Mouse (Mus musculus): ENCODE measurements around the gene Tm2d1. TPM values are rescaled to one million over a fixed set of nuclear protein-coding genes. Genes with fewer than 3 reads are reported as not detected.
A peak's percentile ranks its signal among the peaks of the same experiment; 100 is the strongest.
"Not testable (repeated sequence)": the region's sequence is repeated elsewhere in the genome, so short reads cannot be mapped to it uniquely, and the experiment has no call there.

Tm2d1 gene
- polyA plus RNA-seq (2016; fragmentation: Nextera tagmentation; extraction: Ambion mirVana) = 80.7 and 98.6 TPM in 2 replicates

GRCm38 (mm10) chr4:98382716-98383424, at the start of gene Tm2d1:
TSS of gene Tm2d1 (minus strand) at chr4:98383306.
- under 1% methylated on average over 46 of the region's 46 CpGs for WGBS
- peak within 1 kb of the TSS; percentile 96 for H3K27ac ChIP-seq
- H3K36me3 ChIP-seq = peaks cover 15% of the 10 kb centered on the region
- no peaks in the 10 kb centered on the region for H3K9me3 ChIP-seq
- peaks cover 6% of the 10 kb centered on the region; the same call in 1 of the 2 replicates for H3K4me1 ChIP-seq
- no peaks in the 10 kb centered on the region for H3K27me3 ChIP-seq (ENCODE audit: insufficient read depth, poor library complexity, severe bottlenecking)
- H3K4me3 ChIP-seq = peak within 1 kb of the TSS; percentile 88
- DNase-seq (ENCODE audit: low spot score) = peak; percentile 92

GRCm38 (mm10) chr4:98428371-98428770, 45.3 kb upstream of the Tm2d1 start:
- DNase-seq (ENCODE audit: low spot score) = no peak

GRCm38 (mm10) chr4:98415150-98415549, 32.0 kb upstream of the Tm2d1 start:
- WGBS = 90% methylated on average over 8 of the region's 8 CpGs
- DNase-seq (ENCODE audit: low spot score); H3K27ac ChIP-seq; H3K4me3 ChIP-seq; H3K9me3 ChIP-seq; H3K27me3 ChIP-seq (ENCODE audit: insufficient read depth, poor library complexity, severe bottlenecking); H3K4me1 ChIP-seq: not testable (repeated sequence)
- peaks cover 21% of the 10 kb centered on the region for H3K36me3 ChIP-seq

More at GRCm38 (mm10) chr4:98428371-98428770, 45.3 kb upstream of the Tm2d1 start:
- 64% methylated on average over 8 of the region's 8 CpGs for WGBS
- Histone ChIP-seq H3K4me1 (0 out of 2 replicates have a peak, but pooled peaks cover 4% of the 10 kb centered on the region), H3K27me3 (ENCODE audit: insufficient read depth, poor library complexity, severe bottlenecking) (no peaks in the 10 kb centered on the region), H3K27ac (no peak overlapping the region), H3K9me3 (no peaks in the 10 kb centered on the region), H3K4me3 (no peak overlapping the region), H3K36me3 (peaks cover 15% of the 10 kb centered on the region; the same call in 1 of the 2 replicates)

DNA sequence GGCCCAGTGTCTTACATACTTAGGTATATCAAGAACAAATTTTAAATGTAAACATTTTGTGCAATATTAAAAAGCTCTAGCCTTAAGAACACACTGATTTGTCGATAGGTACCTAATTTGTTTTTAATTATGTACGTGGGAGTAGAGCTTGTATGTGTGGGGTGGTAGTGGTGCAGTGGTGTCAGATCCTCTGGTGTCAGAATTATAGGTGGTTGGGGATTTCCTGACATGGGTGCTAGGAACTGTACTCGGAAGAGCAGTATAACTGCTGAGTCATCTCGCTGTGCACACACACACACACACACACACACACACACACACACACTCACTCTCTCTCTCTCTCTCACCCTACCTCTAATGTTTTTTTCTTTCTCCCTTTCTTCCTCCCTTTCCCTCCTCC, 25.3 kb upstream of the Tm2d1 start:
- Histone ChIP-seq H3K27ac (no peak overlapping the region), H3K36me3 (peaks cover 13% of the 10 kb centered on the region; the same call in 1 of the 2 replicates), H3K4me3 (no peak overlapping the region), H3K27me3 (ENCODE audit: insufficient read depth, poor library complexity, severe bottlenecking) (no peaks in the 10 kb centered on the region), H3K4me1 (peaks cover 5% of the 10 kb centered on the region; the same call in 1 of the 2 replicates), H3K9me3 (no peaks in the 10 kb centered on the region)
- WGBS = 86% methylated on average over 4 of the region's 4 CpGs
- DNase-seq (ENCODE audit: low spot score) = no peak

DNA sequence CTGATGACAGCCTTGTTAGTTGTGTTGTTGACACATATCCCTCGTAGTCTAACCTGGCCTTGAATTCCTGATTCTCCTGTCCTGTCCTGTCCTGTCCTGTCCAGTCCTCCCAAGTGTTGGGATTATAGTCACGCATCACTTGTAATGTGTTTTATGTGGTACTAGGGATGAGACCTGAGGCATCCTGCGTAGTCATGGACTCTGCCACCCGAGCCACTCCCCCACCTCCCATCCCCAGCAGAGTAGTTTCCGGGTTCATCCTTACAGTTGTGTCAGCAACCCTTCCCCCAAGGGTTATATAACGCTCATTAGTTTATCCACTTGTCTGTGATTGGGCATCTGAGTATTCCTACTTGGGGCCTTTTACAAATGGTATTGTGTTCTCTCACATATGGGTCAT, 21.3 kb upstream of the Tm2d1 start:
- Histone ChIP-seq H3K27ac (no peak overlapping the region), H3K4me1 (peaks cover 15% of the 10 kb centered on the region), H3K27me3 (ENCODE audit: insufficient read depth, poor library complexity, severe bottlenecking) (no peaks in the 10 kb centered on the region), H3K36me3 (no peaks in the 10 kb centered on the region), H3K4me3 (no peak overlapping the region), H3K9me3 (no peaks in the 10 kb centered on the region)
- WGBS = 84% methylated on average over 6 of the region's 6 CpGs
- no peak for DNase-seq (ENCODE audit: low spot score)

DNA sequence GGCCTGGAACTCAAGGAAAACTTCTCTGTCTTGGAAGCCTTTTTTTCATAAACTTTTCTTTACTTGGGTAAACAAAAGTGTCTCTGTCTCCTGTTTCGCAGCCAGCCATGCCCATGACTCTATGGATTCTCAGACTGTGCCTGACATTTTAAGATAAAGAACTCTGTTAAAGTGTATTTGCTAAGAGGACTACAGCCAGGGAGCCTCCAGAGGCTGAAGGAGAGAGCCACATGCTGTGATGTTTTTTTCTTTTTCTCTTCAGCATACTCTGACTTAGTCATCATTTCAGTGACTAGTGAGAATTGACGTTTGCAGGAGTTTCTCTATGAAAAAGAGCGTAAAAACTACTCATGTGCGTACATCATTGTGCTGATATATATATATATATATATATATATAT, 20.4 kb upstream of the Tm2d1 start:
- no peak for DNase-seq (ENCODE audit: low spot score)
- peaks cover 15% of the 10 kb centered on the region for H3K4me1 ChIP-seq
- WGBS = 64% methylated on average over 4 of the region's 4 CpGs
- no peak overlapping the region for H3K4me3 ChIP-seq
- no peaks in the 10 kb centered on the region for H3K9me3 ChIP-seq
- no peaks in the 10 kb centered on the region for H3K27me3 ChIP-seq (ENCODE audit: insufficient read depth, poor library complexity, severe bottlenecking)
- no peak overlapping the region for H3K27ac ChIP-seq
- H3K36me3 ChIP-seq = no peaks in the 10 kb centered on the region

GRCm38 (mm10) chr4:98401584-98401962, 18.5 kb upstream of the Tm2d1 start:
- WGBS = 64% methylated on average over 2 of the region's 2 CpGs

GRCm38 (mm10) chr4:98400926-98401583, 17.9 kb upstream of the Tm2d1 start:
- H3K4me1 ChIP-seq = peaks cover 19% of the 10 kb centered on the region
- H3K36me3 ChIP-seq = no peaks in the 10 kb centered on the region
- 23% methylated on average over 6 of the region's 6 CpGs for whole genome bisulfite sequencing
- H3K27me3 ChIP-seq (ENCODE audit: insufficient read depth, poor library complexity, severe bottlenecking) = no peaks in the 10 kb centered on the region
- H3K4me3 ChIP-seq = no peak overlapping the region
- no peak for DNase-seq (ENCODE audit: low spot score)
- peak overlapping the region; percentile 72 for H3K27ac ChIP-seq
- no peaks in the 10 kb centered on the region for H3K9me3 ChIP-seq

More at GRCm38 (mm10) chr4:98401584-98401962, 18.5 kb upstream of the Tm2d1 start:
- Histone ChIP-seq H3K27me3 (ENCODE audit: insufficient read depth, poor library complexity, severe bottlenecking) (no peaks in the 10 kb centered on the region), H3K36me3 (no peaks in the 10 kb centered on the region), H3K9me3 (no peaks in the 10 kb centered on the region), H3K4me3 (no peak overlapping the region), H3K27ac (peak overlapping the region; percentile 72; the same call in 1 of the 2 replicates), H3K4me1 (peaks cover 15% of the 10 kb centered on the region)
- DNase-seq (ENCODE audit: low spot score) = no peak

DNA sequence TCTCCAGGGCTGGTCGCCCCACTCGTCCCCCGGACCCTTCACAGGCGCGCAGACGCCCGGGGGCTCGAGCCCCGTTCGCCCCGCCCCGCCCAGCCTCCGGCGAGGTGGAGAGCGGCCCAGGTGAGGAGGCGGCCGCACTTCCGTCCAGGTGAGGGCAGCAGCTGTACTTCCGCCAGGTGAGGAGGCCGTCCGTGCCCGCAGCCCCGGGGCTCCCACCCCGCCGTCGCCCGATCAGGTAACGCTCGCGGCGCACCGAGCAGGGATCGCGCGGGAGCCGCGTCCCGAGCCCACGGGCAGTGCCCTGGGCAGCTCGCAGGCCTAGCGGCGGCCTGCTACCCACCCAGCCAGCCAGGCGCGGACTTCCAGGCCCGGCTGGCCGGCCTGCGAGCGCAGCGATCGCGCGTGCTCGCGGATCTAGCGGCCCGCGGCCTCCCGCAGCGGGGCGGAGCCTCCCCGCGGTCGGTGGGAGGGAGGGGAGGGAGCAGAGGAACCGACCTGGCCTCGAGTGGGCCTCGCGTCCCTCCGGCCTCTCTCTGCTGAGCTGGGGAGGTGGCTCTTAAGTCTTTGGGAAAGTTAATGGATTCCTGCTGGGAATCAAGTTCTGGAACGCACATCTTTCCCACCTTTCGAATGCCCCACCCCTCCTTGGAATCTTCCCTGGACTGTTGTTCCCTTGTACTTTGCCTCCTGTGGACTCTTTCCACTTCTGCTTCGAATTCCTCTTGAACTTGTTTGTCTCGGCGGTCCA, 12.8 kb upstream of the Tm2d1 start, which contains the start of gene Patj:
Gene Patj (plus strand): TSS at position 96 of the 748 bp plus-strand sequence.
- peak; percentile 80 for DNase-seq (ENCODE audit: low spot score)
- peak within 1 kb of the TSS; percentile 95 for H3K4me3 ChIP-seq
- peaks cover 15% of the 10 kb centered on the region for H3K4me1 ChIP-seq
- peak within 1 kb of the TSS; percentile 98 for H3K27ac ChIP-seq
- H3K27me3 ChIP-seq (ENCODE audit: insufficient read depth, poor library complexity, severe bottlenecking) = no peaks in the 10 kb centered on the region
- no peaks in the 10 kb centered on the region for H3K9me3 ChIP-seq
- 1% methylated on average over 72 of the region's 73 CpGs for WGBS
- H3K36me3 ChIP-seq = no peaks in the 10 kb centered on the region

DNA sequence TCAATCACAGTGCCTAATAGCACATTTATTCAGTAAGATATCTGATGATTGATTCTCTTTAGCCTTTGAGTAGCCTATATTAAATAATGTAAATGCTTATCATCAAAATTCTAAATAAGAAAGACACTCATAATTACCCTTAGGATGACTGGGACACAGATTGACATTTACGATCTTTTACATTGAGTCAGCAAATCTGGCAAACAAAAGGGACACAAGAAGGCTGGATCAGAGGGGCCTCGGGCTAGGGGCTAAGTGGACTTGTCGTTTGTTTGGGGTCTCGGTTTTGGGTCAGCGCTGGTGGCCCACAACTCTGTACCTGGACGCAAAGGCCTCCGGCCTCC, 12.2 kb upstream of the Tm2d1 start:
- DNase-seq (ENCODE audit: low spot score) = no peak
- Histone ChIP-seq H3K27ac (peak overlapping the region; percentile 98), H3K4me1 (peaks cover 12% of the 10 kb centered on the region), H3K4me3 (peak overlapping the region; percentile 95), H3K9me3 (no peaks in the 10 kb centered on the region), H3K36me3 (no peaks in the 10 kb centered on the region), H3K27me3 (ENCODE audit: insufficient read depth, poor library complexity, severe bottlenecking) (no peaks in the 10 kb centered on the region)
- WGBS = 5% methylated on average over 7 of the region's 7 CpGs

GRCm38 (mm10) chr4:98385036-98385435, 1.9 kb upstream of the Tm2d1 start:
- Histone ChIP-seq H3K36me3 (no peaks in the 10 kb centered on the region), H3K27me3 (ENCODE audit: insufficient read depth, poor library complexity, severe bottlenecking) (no peaks in the 10 kb centered on the region), H3K27ac (no peak overlapping the region), H3K4me1 (peaks cover 6% of the 10 kb centered on the region; the same call in 1 of the 2 replicates), H3K4me3 (no peak overlapping the region), H3K9me3 (no peaks in the 10 kb centered on the region)
- no peak for DNase-seq (ENCODE audit: low spot score)
- 61% methylated on average over 5 of the region's 5 CpGs for WGBS

- DNase-seq (ENCODE audit: low spot score) = no peak
Measured at GRCm38 (mm10) chr4:98376943-98377342, 6.2 kb downstream of the Tm2d1 start.

DNA sequence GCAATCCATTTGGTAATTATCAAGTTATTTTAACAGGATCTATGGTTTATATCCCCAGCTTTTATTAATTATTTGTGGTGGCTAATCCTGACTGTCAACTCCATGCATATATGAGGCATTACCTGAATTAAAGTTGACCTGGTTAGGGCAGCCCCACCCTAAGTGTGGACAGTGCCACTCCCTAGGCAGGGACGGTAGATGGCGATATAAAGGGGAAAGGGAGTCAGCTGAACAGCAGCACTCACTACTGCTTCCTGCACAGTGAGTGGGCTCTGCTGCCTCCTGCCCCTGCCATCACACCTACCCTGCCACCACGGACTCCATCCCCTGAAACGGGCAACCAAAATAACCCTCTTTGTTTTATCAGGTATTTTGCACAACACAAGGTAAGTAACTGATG, 7.7 kb downstream of the Tm2d1 start:
- no peak overlapping the region for H3K4me3 ChIP-seq
- no peaks in the 10 kb centered on the region for H3K4me1 ChIP-seq
- no peak for DNase-seq (ENCODE audit: low spot score)
- no peaks in the 10 kb centered on the region for H3K9me3 ChIP-seq
- peaks cover 28% of the 10 kb centered on the region for H3K36me3 ChIP-seq
- H3K27ac ChIP-seq = no peak overlapping the region
- no peaks in the 10 kb centered on the region for H3K27me3 ChIP-seq (ENCODE audit: insufficient read depth, poor library complexity, severe bottlenecking)
- WGBS = 42% methylated on average over 4 of the region's 4 CpGs

More at GRCm38 (mm10) chr4:98376943-98377342, 6.2 kb downstream of the Tm2d1 start:
- WGBS = 93% methylated on average over 2 of the region's 2 CpGs
- Histone ChIP-seq H3K36me3 (peaks cover 23% of the 10 kb centered on the region), H3K4me1 (peaks cover 3% of the 10 kb centered on the region; the same call in 1 of the 2 replicates), H3K9me3 (no peaks in the 10 kb centered on the region), H3K4me3 (no peak overlapping the region), H3K27me3 (ENCODE audit: insufficient read depth, poor library complexity, severe bottlenecking) (no peaks in the 10 kb centered on the region), H3K27ac (no peak overlapping the region)
